Mouse (Mus musculus) macrophage (primary cell): ENCODE results near the gene Apba3. TPM values are rescaled to one million over a fixed set of nuclear protein-coding genes. Genes with fewer than 3 reads are reported as not detected.

Source experiments
- H3K27ac ChIP-seq: fragments of 350-480 bp; formaldehyde crosslinking; 2 replicates; pipeline ENCODE4 v1.9.0; 2021
- H3K36me3 ChIP-seq: fragments of 350-480 bp; formaldehyde crosslinking; 2 replicates; pipeline ENCODE4 v1.9.0; 2021; ENCODE audit errors: inconsistent target
- H3K4me3 ChIP-seq: fragments of 350-480 bp; formaldehyde crosslinking; 2 replicates; pipeline ENCODE4 v1.9.0; 2021; ENCODE audit errors: inconsistent target
- H3K79me2 ChIP-seq: fragments of 350-480 bp; formaldehyde crosslinking; 2 replicates; pipeline ENCODE4 v1.9.0; 2021; ENCODE audit errors: inconsistent target
- WGBS: methylation state at CpG from one replicate; pipeline ENCODE4 v1.1.7; 2026; ENCODE audit warnings: inconsistent platforms; ENCODE audit not compliant: missing documents; 5-methylcytosine and 5-hydroxymethylcytosine counted together
- polyA plus RNA-seq: library from polyadenylated mRNA; stranded (reverse); fragments of 250-400 nt; gene quantifications from 3 replicates; pipeline ENCODE4 v1.2.4, GENCODE M21; 2018; ENCODE audit warnings: inconsistent platforms

Gene Apba3
- polyA plus RNA-seq, 1 experiment from 2014 or later, result 9.8 TPM

DNA sequence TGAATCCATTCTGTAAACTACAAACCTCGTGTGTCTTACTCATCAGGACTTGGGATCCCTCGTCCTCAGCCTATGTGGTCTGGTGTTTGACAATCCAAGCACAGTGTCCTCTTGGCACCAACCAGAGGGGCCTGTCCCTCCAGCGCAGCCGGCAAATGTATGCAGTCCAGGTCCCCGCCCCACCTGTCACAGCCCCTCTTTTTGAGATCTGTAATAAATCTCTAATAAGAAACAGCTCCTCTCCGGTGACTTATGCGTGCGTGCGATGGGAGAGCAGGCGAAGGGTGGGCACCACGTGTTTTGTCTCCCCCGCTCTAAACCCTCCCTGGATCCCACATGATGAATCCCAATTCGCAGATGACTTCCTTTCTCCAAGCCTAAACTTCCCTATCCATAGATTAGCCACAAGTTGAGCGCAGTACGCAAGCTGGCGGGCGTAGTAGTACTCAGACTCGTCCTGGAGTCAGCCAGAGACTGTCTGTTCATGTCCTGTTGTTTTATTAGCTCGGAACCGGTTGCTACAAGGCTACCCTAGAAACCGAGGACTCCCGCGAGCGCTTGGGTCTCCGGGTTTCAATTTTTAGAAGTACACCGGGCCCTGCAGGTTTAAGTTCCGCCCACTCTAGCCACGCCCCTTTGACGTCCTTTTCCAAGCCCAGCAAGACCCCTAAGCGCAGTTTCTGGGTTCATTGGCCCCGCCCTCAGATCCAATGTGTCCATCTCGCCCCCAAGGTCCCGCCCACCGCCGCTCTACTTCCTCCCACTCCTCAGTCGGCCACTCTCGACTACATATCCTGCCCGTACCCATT lies 53.2 kb downstream of the Apba3 start:
- H3K79me2 ChIP-seq, result peaks cover 27% of the 10 kb centered on the region
- peak overlapping the region; percentile 40 for H3K4me3 ChIP-seq
- H3K36me3 ChIP-seq, result peaks cover 47% of the 10 kb centered on the region
- WGBS, result 2% methylated on average over 32 of the region's 38 CpGs
- H3K27ac ChIP-seq, result peak overlapping the region; percentile 93

- peaks cover 27% of the 10 kb centered on the region for H3K79me2 ChIP-seq
- under 1% methylated on average over 57 of the region's 68 CpGs for whole genome bisulfite sequencing
- peaks cover 44% of the 10 kb centered on the region for H3K36me3 ChIP-seq
- H3K4me3 ChIP-seq, result peak within 1 kb of the TSS; percentile 75
- peak within 1 kb of the TSS; percentile 93 for H3K27ac ChIP-seq
Measured at GRCm38 (mm10) chr10:81320550-81321347, 54.0 kb downstream of the Apba3 start, which contains the start of gene Cactin. Gene Cactin, plus strand, starts transcription at chr10:81321103.

DNA sequence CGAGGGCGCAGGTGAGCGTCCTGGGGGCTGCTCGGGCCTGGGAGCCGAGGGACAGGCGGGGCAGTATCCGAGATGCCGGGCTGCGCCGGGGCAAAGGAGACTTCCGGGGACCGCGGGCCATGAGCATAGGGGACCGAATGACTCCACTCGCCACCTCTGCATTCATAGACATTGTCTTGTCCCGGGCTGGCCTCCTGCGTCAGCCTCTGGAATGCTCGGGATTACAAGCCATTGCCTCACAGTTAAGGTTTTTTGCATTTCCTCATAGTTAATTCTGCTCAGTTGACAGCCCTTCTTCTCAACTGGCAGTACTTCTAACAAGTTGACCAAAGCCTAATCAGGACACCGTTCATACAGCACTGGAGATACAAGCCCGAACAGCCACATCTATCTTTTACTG lies 54.7 kb downstream of the Apba3 start:
- peaks cover 44% of the 10 kb centered on the region for H3K36me3 ChIP-seq

GRCm38 (mm10) chr10:81322444-81322843 lies 55.7 kb downstream of the Apba3 start:
- no peak overlapping the region for H3K27ac ChIP-seq
- H3K4me3 ChIP-seq, result no peak overlapping the region
- WGBS, result 91% methylated on average over 26 of the region's 27 CpGs
- H3K36me3 ChIP-seq, result peaks cover 45% of the 10 kb centered on the region
- peaks cover 27% of the 10 kb centered on the region for H3K79me2 ChIP-seq

More for the DNA sequence above, 54.7 kb downstream of the Apba3 start:
- Histone ChIP-seq H3K27ac (peak overlapping the region; percentile 25), H3K79me2 (peaks cover 27% of the 10 kb centered on the region), H3K4me3 (peak overlapping the region; percentile 75)
- 2% methylated on average over 20 of the region's 20 CpGs for WGBS

Other genes starting within 250 kb of the Apba3 start
- not detected in 3 replicates for gene Diras1, start 241.3 kb upstream of the Apba3 start, polyA plus RNA-seq
- 6.1 to 14.7 TPM (median 14.6 TPM) in 3 replicates for gene Slc39a3, start 229.5 kb upstream of the Apba3 start, polyA plus RNA-seq
- gene Sgta, start 206.8 kb upstream of the Apba3 start, polyA plus RNA-seq, result 65.8 to 82.0 TPM (median 68.8 TPM) in 3 replicates
- gene Thop1, start 196.9 kb upstream of the Apba3 start, polyA plus RNA-seq, result 7.4 to 19.1 TPM (median 9.9 TPM) in 3 replicates
- gene Creb3l3, start 168.1 kb upstream of the Apba3 start, polyA plus RNA-seq, result 0.75 to 1.1 TPM (median 0.85 TPM) in 3 replicates
- 31.4 to 102 TPM (median 93.5 TPM) in 3 replicates for gene Map2k2, start 161.0 kb upstream of the Apba3 start, polyA plus RNA-seq
- gene Zbtb7a, start 131.7 kb upstream of the Apba3 start, polyA plus RNA-seq, result 48.1 to 55.4 TPM (median 52.8 TPM) in 3 replicates
- gene Pias4, start 99.0 kb upstream of the Apba3 start, polyA plus RNA-seq, result 19.6 to 22.5 TPM (median 21.5 TPM) in 3 replicates
- gene Eef2, start 90.3 kb upstream of the Apba3 start, polyA plus RNA-seq, result 749 to 1,081 TPM (median 1,012 TPM) in 3 replicates
- 41.2 to 57.0 TPM (median 43.5 TPM) in 3 replicates for gene Dapk3, start 84.0 kb upstream of the Apba3 start, polyA plus RNA-seq
- not detected in 3 replicates for gene 4930442H23Rik, start 83.1 kb upstream of the Apba3 start, polyA plus RNA-seq
- not detected in 3 replicates for gene Nmrk2, start 64.9 kb upstream of the Apba3 start, polyA plus RNA-seq
- not detected in 3 replicates for gene Atcay, start 36.1 kb upstream of the Apba3 start, polyA plus RNA-seq
- gene Zfr2, start 33.8 kb upstream of the Apba3 start, polyA plus RNA-seq, result 0.26 to 0.61 TPM (median 0.53 TPM) in 3 replicates
- gene Matk, start 14.0 kb upstream of the Apba3 start, polyA plus RNA-seq, result 5.3 to 5.7 TPM (median 5.5 TPM) in 3 replicates
- 39.4 to 78.9 TPM (median 55.8 TPM) in 3 replicates for gene Mrpl54, start within 50 bp of the Apba3 start, polyA plus RNA-seq
- 1.7 to 4.2 TPM (median 3.3 TPM) in 3 replicates for gene Tjp3, start 24.6 kb downstream of the Apba3 start, polyA plus RNA-seq
- 63.2 to 85.8 TPM (median 77.1 TPM) in 3 replicates for gene Pip5k1c, start 26.0 kb downstream of the Apba3 start, polyA plus RNA-seq
- 14.4 to 21.3 TPM (median 15.1 TPM) in 3 replicates for gene Cactin, start 54.1 kb downstream of the Apba3 start, polyA plus RNA-seq
- gene Tbxa2r, start 61.8 kb downstream of the Apba3 start, polyA plus RNA-seq, result not detected in 3 replicates
- gene Gipc3, start 76.3 kb downstream of the Apba3 start, polyA plus RNA-seq, result 0.07 TPM in 1 of 3 replicates, not detected in the others
- gene Hmg20b, start 83.5 kb downstream of the Apba3 start, polyA plus RNA-seq, result 33.1 to 54.6 TPM (median 42.5 TPM) in 3 replicates
- gene Mfsd12, start 90.5 kb downstream of the Apba3 start, polyA plus RNA-seq, result 129 to 266 TPM (median 167 TPM) in 3 replicates
- gene 4930404N11Rik, start 98.9 kb downstream of the Apba3 start, polyA plus RNA-seq, result 1.5 to 9.8 TPM (median 2.5 TPM) in 3 replicates
- gene Fzr1, start 111.6 kb downstream of the Apba3 start, polyA plus RNA-seq, result 12.9 to 17.0 TPM (median 15.3 TPM) in 3 replicates
- 21.0 to 48.1 TPM (median 32.0 TPM) in 3 replicates for gene Dohh, start 117.5 kb downstream of the Apba3 start, polyA plus RNA-seq
- 0.07 to 1.0 TPM (median 0.46 TPM) in 3 replicates for gene Gm48551, start 117.5 kb downstream of the Apba3 start, polyA plus RNA-seq
- gene Gm48552, start 122.0 kb downstream of the Apba3 start, polyA plus RNA-seq, result 0.57 TPM in 1 of 3 replicates, not detected in the others
- 9.6 to 21.8 TPM (median 14.6 TPM) in 3 replicates for gene Smim24, start 126.1 kb downstream of the Apba3 start, polyA plus RNA-seq
- gene Nfic, start 188.7 kb downstream of the Apba3 start, polyA plus RNA-seq, result 33.6 to 60.6 TPM (median 57.7 TPM) in 3 replicates
- gene Celf5, start 215.7 kb downstream of the Apba3 start, polyA plus RNA-seq, result 0.04 TPM in 1 of 3 replicates, not detected in the others
- gene Ncln, start 229.4 kb downstream of the Apba3 start, polyA plus RNA-seq, result 54.5 to 93.3 TPM (median 77.1 TPM) in 3 replicates
- 0.14 to 0.26 TPM (median 0.14 TPM) in 3 replicates for gene S1pr4, start 233.2 kb downstream of the Apba3 start, polyA plus RNA-seq